Mouse (Mus musculus): ENCODE results near the gene Wdfy2. TPM values are rescaled to one million over a fixed set of nuclear protein-coding genes. Genes with fewer than 3 reads are reported as not detected.

The Wdfy2 gene
- total RNA-seq, 2 experiments from 2014 or later, result 14.6 TPM

DNA sequence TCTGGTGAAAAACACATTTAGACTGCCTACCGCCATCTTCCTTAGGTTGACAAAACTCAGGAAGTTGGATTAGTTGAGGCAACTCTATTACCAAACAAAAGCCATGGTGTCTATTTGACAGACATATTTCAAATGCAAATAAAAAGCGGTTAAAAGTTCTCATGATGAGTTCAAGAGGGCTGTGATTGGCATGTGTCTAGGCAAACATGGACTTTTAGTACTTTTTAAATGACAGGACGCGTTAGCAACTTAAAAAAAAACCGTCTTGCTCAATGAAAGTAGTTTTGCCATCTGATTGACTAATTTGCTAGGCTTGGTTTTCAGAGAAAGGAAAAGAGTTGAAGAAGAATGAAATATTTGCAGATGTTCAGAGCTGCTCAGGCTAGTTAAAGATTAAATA, 83.9 kb downstream of the Wdfy2 start:
- DNase-seq (ENCODE audit: low spot score in 2 of 2), result no peak

DNA sequence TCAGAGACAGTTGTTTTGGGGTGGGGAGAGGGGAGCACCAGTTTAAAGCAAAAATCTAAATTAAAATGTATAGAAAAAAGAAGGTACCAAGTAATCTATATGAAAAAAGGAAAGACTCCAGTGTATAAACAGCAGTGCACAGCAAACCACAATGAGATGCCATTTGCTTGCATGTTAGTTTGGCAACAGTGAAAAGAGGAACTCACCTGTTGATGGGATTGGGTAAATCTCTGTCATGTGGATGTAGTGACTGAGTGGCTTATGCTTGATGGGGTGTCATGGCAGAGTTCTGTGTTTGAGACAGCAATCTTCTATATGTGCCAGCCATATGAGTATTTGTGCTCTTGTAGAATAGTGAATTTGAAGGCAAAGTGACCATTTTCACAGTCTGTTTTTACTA, 85.2 kb downstream of the Wdfy2 start:
- no peak for DNase-seq (ENCODE audit: low spot score in 2 of 2)

DNA sequence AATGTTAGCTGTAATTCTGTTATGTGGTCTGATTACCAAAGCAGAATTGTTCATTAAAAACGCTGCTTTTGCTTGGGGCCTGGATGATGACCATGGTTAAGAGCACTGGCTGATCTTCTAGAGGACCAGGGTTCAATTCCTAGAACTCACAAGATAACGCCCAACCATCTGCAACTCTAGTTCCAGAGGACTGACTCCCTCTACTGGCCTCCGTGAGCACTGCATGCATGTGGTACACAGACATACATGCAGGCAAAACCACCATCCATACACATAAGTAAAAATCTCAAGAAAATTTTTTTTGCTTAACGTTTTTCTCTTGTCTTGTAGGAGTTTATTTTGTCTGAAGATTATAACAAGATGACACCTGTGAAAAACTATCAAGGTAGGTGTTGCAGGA, 87.3 kb downstream of the Wdfy2 start:
- DNase-seq (ENCODE audit: low spot score in 2 of 2), result no peak

DNA sequence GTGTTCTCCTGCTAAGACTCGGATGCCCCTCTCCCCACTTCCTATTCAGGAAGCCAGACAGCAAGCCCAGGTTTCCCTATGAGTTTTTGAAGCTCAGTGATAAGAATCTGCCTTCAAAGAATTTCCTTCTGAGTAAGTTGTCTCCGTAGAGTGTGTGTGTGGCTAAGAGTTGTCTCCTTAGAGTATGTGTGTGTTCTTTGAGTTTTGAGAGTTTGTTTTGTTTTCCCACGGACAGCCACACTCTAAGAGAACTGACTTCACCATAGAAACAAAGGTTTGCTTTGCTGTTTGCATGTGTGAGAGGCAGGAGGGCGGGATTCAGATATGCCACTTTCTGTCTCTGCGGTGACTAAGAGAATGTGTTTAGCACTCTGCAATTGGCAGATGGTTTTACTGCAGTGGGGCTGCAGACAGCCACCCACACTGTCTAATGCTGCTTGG, 90.6 kb downstream of the Wdfy2 start:
- DNase-seq (ENCODE audit: low spot score in 2 of 2), result peak in 1 of 2 experiments; percentile 39

DNA sequence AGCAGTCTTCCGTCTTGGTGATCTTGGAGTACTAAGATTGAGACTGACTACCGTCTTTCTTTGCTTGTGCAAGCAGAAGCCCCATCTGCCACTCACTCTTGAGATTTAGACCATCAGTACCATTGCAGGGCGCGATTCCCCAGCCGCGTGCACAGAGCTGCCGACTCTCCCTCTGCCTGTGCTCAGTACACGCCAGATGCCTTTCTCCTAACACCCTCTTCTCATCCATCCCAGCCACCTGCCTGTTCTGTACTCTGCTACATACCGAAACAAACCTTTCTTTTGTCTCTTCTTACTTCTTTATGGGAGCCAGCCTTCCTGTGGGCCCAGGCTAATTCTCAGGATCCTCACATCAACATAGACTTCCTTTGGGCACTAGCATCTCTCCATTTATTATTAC, 97.9 kb downstream of the Wdfy2 start:
- no peak for DNase-seq (ENCODE audit: low spot score in 2 of 2)

DNA sequence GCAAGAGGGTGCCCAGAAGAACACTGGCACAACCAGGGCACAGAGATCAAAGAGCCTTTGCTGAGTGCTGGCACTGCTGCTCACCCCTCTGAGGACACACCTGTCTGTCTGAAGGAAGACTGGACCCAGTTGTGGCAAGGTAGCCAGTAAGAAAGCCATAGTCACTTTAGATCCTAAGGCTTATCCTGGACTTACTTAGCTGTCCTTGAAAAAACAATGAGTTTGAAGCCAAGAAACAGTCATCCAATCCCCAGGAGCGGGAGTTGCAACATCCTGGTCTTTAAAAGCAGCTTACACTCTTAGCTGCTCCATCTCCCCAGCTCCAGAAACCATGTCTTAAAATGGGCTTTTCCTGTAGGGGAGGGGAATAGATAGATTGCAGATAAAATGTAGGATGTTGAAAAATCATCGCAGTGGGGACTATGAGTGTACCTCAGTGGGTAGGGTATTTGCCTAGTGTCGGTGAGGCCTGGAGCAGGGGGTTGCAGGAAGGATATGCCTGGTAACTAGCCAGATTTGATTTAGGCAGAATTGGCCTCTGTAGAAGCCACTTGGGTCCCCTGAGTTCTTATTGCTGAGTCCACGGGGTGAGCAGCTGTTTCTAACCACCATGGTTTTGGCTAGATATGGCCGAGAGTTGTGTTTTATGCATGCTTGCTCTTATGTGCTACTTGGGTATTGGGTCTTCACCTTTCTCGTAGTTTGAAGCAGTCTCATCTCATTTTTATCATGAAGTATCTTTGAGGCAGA, 99.3 kb downstream of the Wdfy2 start:
- DNase-seq (ENCODE audit: low spot score in 2 of 2), result no peak

DNA sequence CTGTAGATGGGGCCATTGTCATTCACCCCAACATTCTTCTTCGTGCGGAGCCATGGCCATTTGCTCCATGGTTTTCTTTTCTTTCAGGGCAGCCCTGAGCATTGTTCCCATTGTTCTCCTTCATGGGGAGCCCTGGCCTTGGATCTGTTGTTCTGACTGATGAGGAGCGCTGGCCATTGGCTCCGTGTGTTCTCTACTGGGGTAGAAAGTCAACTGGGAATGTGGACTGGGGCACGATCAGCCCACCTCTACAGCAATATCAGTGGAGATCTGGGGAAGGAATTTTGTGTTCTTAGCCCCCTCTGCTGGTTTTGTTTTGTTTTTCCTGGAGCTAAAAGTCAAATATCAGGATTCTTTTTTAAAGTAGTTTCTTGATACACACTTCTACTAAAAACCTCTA, 100.2 kb downstream of the Wdfy2 start:
- DNase-seq (ENCODE audit: low spot score in 2 of 2), result peak in 1 of 2 experiments; percentile 53

DNA sequence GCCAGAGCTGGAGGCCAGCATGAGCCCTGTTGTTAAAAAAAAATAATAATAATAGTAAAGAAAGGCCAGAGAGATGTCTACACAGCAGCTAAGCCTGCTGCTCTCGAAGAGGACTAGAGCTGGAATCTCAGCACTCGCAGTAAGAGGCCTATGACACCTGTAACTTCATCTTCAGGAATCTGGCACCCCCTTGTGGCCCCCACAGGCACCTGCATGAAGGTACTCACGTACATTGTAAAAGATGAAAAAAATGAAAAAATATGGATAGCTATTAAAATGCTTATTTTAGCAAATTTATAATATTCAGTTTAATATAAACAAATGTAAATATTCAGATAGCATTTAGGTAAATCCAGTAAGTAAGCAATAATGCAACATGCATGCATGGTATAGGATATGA, 102.0 kb downstream of the Wdfy2 start:
- no peak for DNase-seq (ENCODE audit: low spot score in 2 of 2)

DNA sequence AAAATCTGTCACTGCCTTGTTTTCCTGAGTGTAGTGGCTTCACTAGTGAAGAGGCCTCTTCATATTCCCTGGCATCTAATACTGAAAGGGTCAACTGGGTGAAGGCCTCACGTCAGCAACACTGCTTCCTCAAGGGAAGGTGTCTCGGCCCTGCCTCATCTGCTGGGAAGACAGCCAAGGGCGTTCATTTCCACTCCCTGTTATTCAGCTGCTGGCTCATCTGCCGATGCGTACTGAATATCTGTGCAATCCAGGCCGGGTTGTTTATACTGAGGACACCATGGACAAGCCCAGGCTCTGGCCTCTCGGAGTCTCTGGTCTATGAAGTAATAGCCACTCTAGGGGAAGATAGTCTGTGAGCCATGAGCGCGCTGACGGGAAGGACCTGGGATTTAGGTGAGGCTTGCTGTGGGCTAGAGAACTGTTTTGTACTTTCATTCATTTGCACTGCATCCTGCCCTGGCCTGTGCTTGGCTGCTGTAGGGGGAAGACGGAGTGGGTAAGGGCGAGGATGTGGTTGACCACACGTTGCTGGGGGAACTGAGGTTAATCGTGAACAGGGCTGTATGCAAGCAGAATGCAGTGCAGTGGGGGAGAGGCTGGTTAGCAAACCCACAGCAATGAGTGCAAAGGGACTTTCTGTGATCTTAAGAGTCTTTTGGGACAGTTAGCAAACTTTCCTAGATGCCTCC, 103.1 kb downstream of the Wdfy2 start:
- DNase-seq (ENCODE audit: low spot score in 2 of 2), result no peak

DNA sequence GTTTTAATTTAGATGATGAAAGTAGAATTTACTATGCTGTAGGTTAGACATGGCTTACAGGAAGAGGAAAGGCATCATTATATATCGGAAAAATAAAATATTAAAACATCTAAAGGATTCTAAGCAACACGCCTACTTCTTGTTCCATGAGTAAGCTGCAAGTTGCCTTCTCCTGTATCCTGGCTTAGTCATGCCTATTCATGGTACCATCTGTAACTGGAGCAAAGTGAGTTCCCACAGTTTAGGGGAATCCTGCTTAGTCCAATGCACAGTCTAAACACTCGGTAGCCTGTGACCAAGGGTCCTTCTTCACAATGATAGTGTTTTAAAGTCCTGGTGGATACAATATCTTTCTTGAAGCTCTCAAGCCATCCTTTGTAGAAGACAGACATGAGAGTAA, 109.3 kb downstream of the Wdfy2 start:
- no peak for DNase-seq (ENCODE audit: low spot score in 2 of 2)

DNA sequence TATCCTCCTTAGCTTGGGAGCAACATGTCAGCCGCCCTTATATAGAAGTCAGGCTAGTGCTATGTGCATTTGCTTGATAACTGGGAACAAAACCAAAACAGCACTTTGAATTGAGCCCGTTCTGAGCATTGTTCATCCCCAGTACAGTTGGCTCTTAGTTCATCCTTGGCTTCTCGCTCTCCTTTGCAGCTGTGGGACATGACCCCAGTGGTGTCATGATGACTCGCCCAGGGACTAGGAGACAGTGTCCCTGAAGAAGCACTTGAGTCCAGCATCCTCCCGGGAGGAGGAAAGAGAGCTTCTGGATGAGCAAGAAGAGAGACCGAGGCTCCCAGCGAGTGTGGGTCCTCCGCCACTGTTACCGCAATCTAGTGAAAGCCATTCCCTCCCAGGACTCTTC, 118.6 kb downstream of the Wdfy2 start:
- no peak for DNase-seq (ENCODE audit: low spot score in 2 of 2)

DNA sequence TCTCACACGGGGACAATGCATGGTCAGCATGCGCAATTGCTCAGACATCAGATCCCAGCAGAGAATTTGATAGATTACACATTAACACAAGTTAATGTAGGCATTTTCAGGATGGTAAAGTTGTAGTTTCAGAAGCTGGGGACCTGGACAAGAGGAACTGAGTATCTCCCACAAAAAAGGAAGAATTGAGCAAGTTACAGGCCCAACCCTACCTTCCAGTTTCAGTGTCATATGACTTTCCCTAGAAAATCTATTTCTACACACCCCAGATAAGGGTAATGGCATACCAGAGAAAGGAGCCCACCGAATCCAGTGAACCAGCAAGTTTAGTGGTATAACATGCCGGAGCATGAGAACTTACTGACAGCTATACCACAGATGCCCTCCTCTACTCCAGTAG, 126.2 kb downstream of the Wdfy2 start:
- DNase-seq (ENCODE audit: low spot score in 2 of 2), result no peak

DNA sequence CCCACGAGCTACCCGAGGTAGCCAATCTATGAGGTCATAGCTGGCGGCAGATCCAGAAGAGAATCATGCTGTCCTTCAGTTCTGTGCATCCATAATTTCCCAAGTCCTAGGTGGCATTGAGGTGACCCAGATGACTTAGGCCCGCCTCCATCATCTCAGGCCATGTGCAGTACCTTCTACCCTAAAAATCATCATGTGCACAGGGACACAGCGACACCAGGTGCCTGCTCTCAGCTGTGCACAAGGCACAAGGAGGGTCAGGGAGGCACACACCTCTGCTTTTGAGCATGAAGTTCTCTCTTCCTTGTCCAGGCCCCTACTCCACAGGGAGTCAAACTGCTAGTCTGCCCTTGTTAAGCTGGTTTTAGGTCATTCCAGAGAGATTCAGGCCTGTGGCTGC, 127.9 kb downstream of the Wdfy2 start:
- no peak for DNase-seq (ENCODE audit: low spot score in 2 of 2)

DNA sequence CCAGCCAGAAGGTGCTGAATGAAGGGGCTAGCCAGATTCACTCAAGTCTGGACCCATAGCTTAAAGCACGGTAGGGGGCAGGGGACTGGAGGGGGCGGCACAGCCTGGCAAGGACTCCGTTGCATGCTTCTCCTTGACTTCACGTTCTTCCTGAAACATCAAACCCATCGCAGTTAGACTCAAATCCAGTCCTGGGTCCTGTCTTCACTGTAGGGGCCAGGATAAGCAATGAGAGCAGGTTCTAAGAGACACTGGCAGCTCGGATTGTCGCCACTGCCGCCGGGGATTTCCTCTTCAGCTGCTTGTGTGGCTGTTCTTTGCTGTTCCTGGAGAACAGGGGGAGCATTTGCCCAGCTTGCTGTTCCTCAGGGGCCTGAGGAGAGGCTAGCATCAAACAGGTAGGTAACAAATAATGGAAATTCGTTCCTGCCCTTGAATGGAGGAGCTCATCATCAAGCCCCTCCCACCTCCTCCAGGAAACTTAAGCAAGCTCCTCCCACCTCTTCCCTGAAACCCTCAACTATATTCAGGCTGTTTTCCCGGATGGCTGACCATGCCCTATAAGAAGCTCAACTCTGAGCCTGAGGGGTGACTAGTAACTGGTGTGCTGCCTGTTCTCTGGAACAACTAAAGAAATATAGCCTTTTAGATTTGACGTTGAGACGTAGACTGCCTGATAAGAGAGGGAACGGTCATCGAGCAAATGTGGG, 128.5 kb downstream of the Wdfy2 start:
- DNase-seq (ENCODE audit: low spot score in 2 of 2), result no peak

DNA sequence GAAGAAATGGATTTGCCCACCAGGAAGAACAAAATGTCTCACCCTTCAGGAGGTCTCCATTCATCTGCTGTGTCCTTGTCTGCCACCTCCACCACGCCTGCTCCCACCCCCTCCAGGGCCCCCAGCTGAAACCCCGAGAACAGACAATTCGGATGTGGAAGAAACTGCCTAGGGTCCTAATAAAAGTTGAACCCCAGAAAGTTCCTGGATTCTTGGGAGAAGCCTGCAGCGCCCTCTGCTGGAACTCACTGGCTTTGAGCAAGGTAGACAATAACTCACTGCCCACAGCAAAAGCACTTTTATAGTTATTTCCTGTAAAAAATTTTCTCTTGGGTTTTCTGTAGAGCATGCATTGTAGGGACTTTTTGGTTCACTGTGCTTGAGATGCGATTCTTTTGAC, 137.6 kb downstream of the Wdfy2 start:
- DNase-seq (ENCODE audit: low spot score in 2 of 2), result peak; percentile 50 to 65

DNA sequence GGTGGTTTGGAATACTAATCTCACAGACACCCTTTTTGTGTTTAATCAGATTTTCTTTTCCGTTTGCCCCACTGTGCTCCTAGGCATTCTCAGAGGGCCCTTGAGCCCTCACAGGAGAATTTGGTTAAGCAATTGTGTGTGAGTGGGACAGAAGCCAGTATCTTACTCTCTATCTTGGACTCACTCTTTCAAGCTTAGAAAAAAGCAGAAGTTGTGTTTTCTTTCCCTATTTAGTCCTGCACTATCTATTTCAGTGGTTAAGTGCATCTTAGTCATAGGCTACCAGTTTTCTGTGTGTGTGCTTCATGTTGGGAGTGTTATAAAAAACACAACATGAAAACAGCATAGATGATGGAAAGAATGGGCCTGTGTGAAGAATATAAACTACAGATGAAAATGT, 142.3 kb downstream of the Wdfy2 start:
- no peak for DNase-seq (ENCODE audit: low spot score in 2 of 2)

DNA sequence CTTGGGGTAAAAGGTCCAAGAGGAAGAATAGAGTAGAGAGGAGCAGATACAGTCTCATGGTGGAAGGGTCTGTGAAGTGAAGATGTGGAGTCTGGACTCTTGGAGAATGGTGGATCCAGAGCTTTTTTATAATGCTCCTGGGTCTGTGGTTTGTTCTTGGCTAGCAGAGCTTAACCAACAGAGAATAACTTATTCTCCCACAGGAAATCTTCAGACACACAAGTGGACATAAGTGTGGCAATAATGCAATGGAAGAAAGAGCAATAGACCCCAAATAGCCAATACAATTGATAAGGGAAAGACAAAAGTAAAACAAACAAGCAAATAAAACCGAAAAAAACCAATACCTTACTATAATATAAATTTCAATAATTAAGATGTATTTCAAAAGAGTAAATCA, 146.9 kb downstream of the Wdfy2 start, which contains the start of gene Defb48:
Defb48 (minus strand) TSS at position 101 of the 400 bp plus-strand sequence.
- no peak for DNase-seq (ENCODE audit: low spot score in 2 of 2)

DNA sequence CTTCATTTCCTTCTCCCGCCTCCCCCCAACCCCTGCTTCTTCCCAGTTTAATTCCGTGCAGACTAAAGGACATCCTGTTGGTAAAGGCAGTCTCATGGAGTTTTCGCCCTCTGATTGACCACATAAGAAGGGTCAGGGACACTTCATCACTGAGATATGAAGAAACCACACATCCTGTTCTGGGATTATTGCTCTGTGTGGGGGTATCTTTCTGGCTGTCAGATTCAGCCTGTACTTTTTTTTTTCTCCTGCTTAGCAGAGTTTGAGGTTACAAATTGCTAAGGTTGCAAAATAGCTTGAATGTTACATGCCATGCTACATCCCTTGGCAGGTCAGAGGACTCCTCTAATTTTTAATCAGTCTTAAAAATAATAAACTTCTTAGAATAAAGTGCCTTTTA, 153.8 kb downstream of the Wdfy2 start:
- no peak for DNase-seq (ENCODE audit: low spot score in 2 of 2)

DNA sequence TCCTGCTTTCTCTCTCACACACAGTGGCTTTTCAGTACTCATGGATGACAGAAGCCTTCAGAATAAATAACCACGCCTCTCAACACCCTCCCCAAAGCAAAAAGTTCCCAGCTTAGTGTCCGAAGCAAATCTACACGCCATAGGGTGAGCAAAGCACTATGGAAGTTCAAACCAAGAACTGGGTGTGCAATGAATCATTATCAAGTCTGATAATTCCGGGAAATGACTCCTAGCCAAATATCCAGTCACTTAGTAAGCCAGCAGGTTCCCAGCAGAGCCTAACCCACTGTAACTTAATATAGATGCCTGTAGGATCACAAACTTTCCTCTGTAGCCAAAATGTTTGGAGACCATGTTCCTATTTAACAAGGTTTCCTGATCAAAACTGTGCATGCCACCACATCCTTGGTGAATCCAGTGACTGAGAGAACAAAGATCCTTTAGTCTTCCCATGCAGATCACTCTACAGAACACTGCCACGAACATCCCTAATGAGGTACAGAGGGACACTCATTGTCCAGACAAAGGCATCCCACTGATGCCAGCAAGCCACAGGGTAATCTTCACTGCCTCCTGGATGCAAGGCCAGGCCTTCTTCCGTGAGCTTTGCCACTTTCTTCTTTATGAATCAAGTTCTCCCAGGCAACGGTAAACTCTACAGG, 154.5 kb downstream of the Wdfy2 start:
- DNase-seq (ENCODE audit: low spot score in 2 of 2), result no peak

DNA sequence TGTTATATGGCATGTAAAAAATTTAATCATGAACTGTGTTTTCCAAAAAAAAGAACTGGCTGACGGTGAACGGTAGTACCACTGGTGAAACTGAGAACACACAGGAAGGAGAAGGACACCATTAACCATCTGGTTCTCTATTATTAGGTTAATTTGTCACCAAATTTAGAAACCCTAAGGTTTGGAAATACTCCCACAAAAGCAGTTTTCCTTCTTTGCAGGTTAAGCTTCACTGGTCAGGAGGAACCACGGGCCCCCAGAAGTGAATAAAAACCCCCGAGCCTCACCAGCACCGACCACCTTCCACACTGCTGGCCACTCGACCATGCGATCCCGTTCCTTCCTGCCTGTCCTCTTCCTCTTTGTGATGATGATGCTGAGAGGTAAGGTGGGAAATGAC, 160.3 kb downstream of the Wdfy2 start, which contains the start of gene Defb47:
Defb47 (plus strand) TSS at position 301 of the 400 bp plus-strand sequence.
- DNase-seq (ENCODE audit: low spot score in 2 of 2), result no peak

DNA sequence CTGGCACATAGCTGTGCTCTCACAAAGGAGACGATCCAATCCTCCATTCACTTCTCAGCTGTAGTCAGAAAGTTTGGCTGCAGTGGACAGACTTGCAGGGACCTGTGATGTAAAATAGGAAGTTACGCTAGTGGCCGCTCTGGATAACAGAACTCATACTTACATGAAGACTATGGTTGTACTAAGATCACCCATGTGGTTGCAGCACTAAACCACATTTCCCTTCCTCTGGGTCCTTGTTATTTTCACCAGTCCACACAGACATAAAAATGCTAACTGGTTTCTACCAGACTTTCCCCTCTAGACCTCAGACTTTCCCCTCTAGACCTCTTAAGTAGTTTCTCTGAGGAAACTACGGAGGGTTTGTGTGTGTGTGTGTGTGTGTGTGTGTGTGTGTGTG, 161.5 kb downstream of the Wdfy2 start:
- no peak for DNase-seq (ENCODE audit: low spot score in 2 of 2)

DNA sequence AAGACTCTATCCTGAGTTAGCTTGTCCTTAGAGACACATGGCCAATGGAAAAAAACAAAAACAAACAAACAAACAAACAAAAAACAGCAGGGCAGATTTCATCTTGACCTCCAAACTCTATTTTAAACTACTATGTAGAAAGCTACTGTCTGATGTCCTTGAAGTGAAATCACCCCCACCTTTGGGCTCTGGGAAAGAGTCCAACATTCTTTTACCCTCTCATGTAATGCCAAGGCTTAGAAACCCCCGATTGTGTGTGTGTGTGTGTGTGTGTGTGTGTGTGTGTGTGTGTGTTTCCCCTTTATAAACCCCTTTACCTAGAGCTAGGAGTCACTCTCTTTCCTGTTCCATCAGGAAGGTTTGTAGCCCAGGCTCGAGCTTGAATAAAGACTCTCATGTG, 165.1 kb downstream of the Wdfy2 start:
- DNase-seq (ENCODE audit: low spot score in 2 of 2), result no peak

All from layer of hippocampus, postnatal 14 days (tissue).